Mouse (Mus musculus) forebrain, embryonic 14.5 days (tissue): ENCODE measurements around the gene Fam19a2. TPM values are rescaled to one million over a fixed set of nuclear protein-coding genes. Genes with fewer than 3 reads are reported as not detected.
A peak's percentile ranks its signal among the peaks of the same experiment; 100 is the strongest.

Source experiments
- ATAC-seq: fragments of 200-750 bp; cut with Nextera tagmentation; 2 replicates; pipeline ENCODE4 v1.8.0; 2017; ENCODE audit warnings: mild to moderate bottlenecking, moderate library complexity
- DNase-seq: peaks from one replicate; pipeline ENCODE4 v3.0.0-alpha.2; 2015; ENCODE audit warnings: low spot score
- H3K27ac ChIP-seq: fragments of 300-500 bp; sonication (generic); 2 replicates; pipeline ENCODE4 v1.5.1; 2014; ENCODE audit warnings: low read depth, mild to moderate bottlenecking, control low read depth, low read length, moderate library complexity
- H3K27me3 ChIP-seq: fragments of 300-500 bp; sonication (generic); replicated peaks from 2 replicates; pipeline ENCODE4 v1.6.1; 2014; ENCODE audit warnings: low read length, control low read depth, mixed read lengths; ENCODE audit not compliant: control insufficient read depth, insufficient read depth
- H3K36me3 ChIP-seq: fragments of 300-500 bp; sonication (generic); 2 replicates; pipeline ENCODE4 v1.6.1; 2014; ENCODE audit warnings: low read length, control low read depth; ENCODE audit not compliant: control insufficient read depth, insufficient read depth
- H3K4me1 ChIP-seq: fragments of 300-500 bp; sonication (generic); 2 replicates; pipeline ENCODE4 v1.6.1; 2014; ENCODE audit warnings: antibody characterized with exemption, low read length, control low read depth; ENCODE audit not compliant: control insufficient read depth, insufficient read depth
- H3K4me2 ChIP-seq: fragments of 300-500 bp; sonication (generic); 2 replicates; pipeline ENCODE4 v1.6.1; 2014; ENCODE audit warnings: mild to moderate bottlenecking, control low read depth, low read length
- H3K4me3 ChIP-seq: fragments of 300-500 bp; sonication (generic); 2 replicates; pipeline ENCODE4 v1.5.1; 2014; ENCODE audit warnings: low read depth, low read length, control low read depth
- H3K9ac ChIP-seq: fragments of 300-500 bp; sonication (generic); 2 replicates; pipeline ENCODE4 v1.6.1; 2014; ENCODE audit warnings: mild to moderate bottlenecking, low read length, control low read depth, moderate library complexity
- H3K9me3 ChIP-seq: fragments of 300-500 bp; sonication (generic); replicated peaks from 2 replicates; pipeline ENCODE4 v1.6.1; 2016; ENCODE audit warnings: low read length, control low read depth, mixed read lengths; ENCODE audit not compliant: control insufficient read depth
- WGBS: fragments of 180-500 bp; shearing (Covaris S2); extraction: QIAGEN DNeasy Blood & Tissue Kit; methylation state at CpG from one replicate; pipeline ENCODE4 v1.1.7; 2014; 5-methylcytosine and 5-hydroxymethylcytosine counted together
- polyA plus RNA-seq: library from polyadenylated mRNA; unstranded; fragments of >200 nt; fragmentation: Nextera tagmentation; extraction: Ambion mirVana; gene quantifications from 2 replicates; pipeline ENCODE4 v1.2.1, GENCODE M21; 2014

Gene Fam19a2
- 21.4 and 31.4 TPM in 2 replicates for polyA plus RNA-seq

DNA sequence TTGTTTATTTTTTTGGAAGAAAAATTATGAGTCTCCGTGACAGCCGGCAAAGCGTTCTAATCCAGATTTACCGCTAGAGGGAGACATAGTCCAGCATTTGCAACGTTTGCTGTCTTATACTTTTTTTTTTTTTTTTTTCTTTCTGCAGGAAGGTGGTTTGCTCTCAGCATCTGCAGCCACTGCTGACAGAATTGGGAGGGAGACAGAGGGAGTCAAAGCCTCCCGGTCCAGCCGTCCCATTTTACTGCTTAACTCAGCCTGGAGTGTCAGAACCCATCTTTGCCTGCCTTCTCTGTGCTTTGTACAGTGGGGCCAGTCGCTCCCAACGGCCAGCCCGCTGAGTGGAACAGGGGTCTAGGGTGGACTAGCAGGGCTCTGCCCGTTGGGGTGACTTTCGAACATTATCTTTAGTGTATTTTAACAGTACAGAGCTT lies at the start of gene Fam19a2:
Gene Fam19a2, plus strand, starts transcription at position 121 of the 434 bp plus-strand sequence.
- Histone ChIP-seq H3K4me3 (peak within 1 kb of the TSS; percentile 62), H3K27ac (peak within 1 kb of the TSS; percentile 44; the same call in 1 of the 2 replicates), H3K4me2 (peak within 1 kb of the TSS; percentile 93), H3K9me3 (no peaks in the 10 kb centered on the region), H3K36me3 (no peaks in the 10 kb centered on the region), H3K4me1 (no peaks in the 10 kb centered on the region), H3K9ac (peak within 1 kb of the TSS; percentile 72), H3K27me3 (no peaks in the 10 kb centered on the region)
- 2% methylated on average over 12 of the region's 12 CpGs for WGBS
- peak; percentile 93 for DNase-seq
- peak; percentile 49 for ATAC-seq

- no peak for DNase-seq
- Histone ChIP-seq H3K27me3 (no peaks in the 10 kb centered on the region), H3K4me3 (no peak overlapping the region), H3K4me1 (no peaks in the 10 kb centered on the region), H3K9me3 (peaks cover 2% of the 10 kb centered on the region; the same call in 1 of the 2 replicates), H3K9ac (no peak overlapping the region), H3K27ac (no peak overlapping the region), H3K4me2 (no peak overlapping the region), H3K36me3 (no peaks in the 10 kb centered on the region)
- no peak for ATAC-seq
- 95% methylated on average over 5 of the region's 5 CpGs for WGBS
These were observed 41.0 kb upstream of the Fam19a2 start for GRCm38 (mm10) chr10:123222785-123223184.

GRCm38 (mm10) chr10:123229420-123229819 lies 34.4 kb upstream of the Fam19a2 start:
- DNase-seq = no peak
- Histone ChIP-seq H3K36me3 (no peaks in the 10 kb centered on the region), H3K27ac (no peak overlapping the region), H3K4me2 (no peak overlapping the region), H3K4me3 (no peak overlapping the region), H3K27me3 (no peaks in the 10 kb centered on the region), H3K9me3 (peaks cover 2% of the 10 kb centered on the region; the same call in 1 of the 2 replicates), H3K9ac (no peak overlapping the region), H3K4me1 (no peaks in the 10 kb centered on the region)
- WGBS = 86% methylated on average over 5 of the region's 5 CpGs
- no peak for ATAC-seq

DNA sequence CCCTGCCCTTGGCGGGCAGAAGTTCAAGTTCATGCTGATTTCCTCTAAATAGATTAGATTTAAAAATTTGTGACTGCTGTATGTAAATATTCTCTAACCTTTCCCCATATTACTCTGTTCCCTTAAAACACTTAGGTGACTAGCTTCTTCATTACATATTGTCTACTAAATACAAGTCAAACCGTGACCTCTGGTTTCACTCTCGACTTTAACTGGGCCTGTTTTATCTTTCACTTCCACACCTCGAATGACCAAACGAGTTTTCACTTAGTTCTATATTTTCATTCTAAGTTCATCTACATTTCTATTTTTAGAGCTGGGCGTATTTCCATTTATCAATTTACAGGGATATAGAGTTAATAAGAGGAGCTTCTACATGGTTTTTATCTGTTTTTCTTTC lies 15.7 kb upstream of the Fam19a2 start:
- DNase-seq = no peak
- Histone ChIP-seq H3K27ac (no peak overlapping the region), H3K27me3 (no peaks in the 10 kb centered on the region), H3K4me1 (no peaks in the 10 kb centered on the region), H3K36me3 (no peaks in the 10 kb centered on the region), H3K9me3 (no peaks in the 10 kb centered on the region), H3K4me3 (no peak overlapping the region), H3K9ac (no peak overlapping the region), H3K4me2 (no peak overlapping the region)
- no peak for ATAC-seq
- 88% methylated on average over 6 of the region's 6 CpGs for WGBS

- ATAC-seq (no peak), DNase-seq (no peak)
- no peaks in the 10 kb centered on the region for H3K9me3 ChIP-seq
- H3K4me2 ChIP-seq = no peak overlapping the region
- no peaks in the 10 kb centered on the region for H3K27me3 ChIP-seq
- H3K27ac ChIP-seq = no peak overlapping the region
- 88% methylated on average over 9 of the region's 9 CpGs for WGBS
- H3K9ac ChIP-seq = no peak overlapping the region
- H3K36me3 ChIP-seq = no peaks in the 10 kb centered on the region
- H3K4me3 ChIP-seq = no peak overlapping the region
- H3K4me1 ChIP-seq = no peaks in the 10 kb centered on the region
These were observed 11.9 kb upstream of the Fam19a2 start for GRCm38 (mm10) chr10:123251904-123252303.

- no peaks in the 10 kb centered on the region for H3K4me1 ChIP-seq
- H3K4me2 ChIP-seq = no peak overlapping the region
- no peak overlapping the region for H3K4me3 ChIP-seq
- no peaks in the 10 kb centered on the region for H3K27me3 ChIP-seq
- peak; percentile 78 for DNase-seq
- H3K27ac ChIP-seq = no peak overlapping the region
- no peak overlapping the region for H3K9ac ChIP-seq
- ATAC-seq = peak; percentile 55; the same call in 1 of the 2 replicates
- 40% methylated on average over 5 of the region's 5 CpGs for WGBS
- H3K9me3 ChIP-seq = no peaks in the 10 kb centered on the region
- no peaks in the 10 kb centered on the region for H3K36me3 ChIP-seq
These were observed 9.5 kb upstream of the Fam19a2 start for GRCm38 (mm10) chr10:123254299-123254698.

GRCm38 (mm10) chr10:123255674-123256348 lies 8.0 kb upstream of the Fam19a2 start:
- no peak overlapping the region for H3K9ac ChIP-seq
- no peak overlapping the region for H3K27ac ChIP-seq
- ATAC-seq (no peak), DNase-seq (no peak)
- H3K4me1 ChIP-seq = no peaks in the 10 kb centered on the region
- H3K4me2 ChIP-seq = no peak overlapping the region
- H3K4me3 ChIP-seq = no peak overlapping the region
- no peaks in the 10 kb centered on the region for H3K36me3 ChIP-seq
- WGBS = 82% methylated on average over 7 of the region's 7 CpGs
- H3K27me3 ChIP-seq = no peaks in the 10 kb centered on the region
- no peaks in the 10 kb centered on the region for H3K9me3 ChIP-seq

DNA sequence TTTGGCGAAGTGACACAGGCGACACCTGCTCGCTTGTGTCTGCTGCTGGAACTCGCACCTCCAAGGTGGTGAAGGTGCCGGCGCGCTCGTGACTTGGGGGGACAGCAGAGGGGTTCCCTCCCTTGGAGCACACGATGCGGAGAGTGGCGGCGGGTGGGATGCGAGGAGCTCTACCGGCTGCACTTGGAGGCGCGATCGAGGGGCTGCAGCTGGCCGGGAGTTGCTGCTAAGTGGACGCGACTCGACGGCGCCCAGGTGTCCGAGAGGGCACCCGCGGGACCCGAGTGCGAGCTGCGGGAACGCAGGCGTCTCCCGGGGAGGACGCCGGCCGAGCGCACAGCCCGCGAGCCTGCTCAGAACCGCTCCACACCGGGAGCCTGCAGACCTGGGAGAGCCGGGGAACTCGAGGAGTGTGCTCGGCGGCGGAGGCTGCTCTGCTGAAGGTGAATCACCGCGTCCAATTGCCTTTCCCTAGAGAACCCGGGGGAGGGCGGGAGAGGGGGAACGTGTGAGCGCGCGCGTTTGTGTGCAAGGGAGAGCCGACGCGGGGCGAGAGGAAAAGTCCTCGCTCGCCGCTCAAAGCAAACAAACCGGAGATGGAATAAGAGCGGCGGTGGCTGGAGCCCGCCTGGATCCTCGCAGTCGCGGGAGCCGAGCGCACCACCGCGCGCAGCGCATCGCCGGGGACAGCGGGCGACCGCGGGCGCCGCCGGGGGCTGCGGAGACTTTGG lies 830 bp downstream of the Fam19a2 start:
- H3K9ac ChIP-seq = peak overlapping the region; percentile 72
- H3K9me3 ChIP-seq = no peaks in the 10 kb centered on the region
- peak overlapping the region; percentile 93 for H3K4me2 ChIP-seq
- no peaks in the 10 kb centered on the region for H3K4me1 ChIP-seq
- no peaks in the 10 kb centered on the region for H3K27me3 ChIP-seq
- DNase-seq (peak; percentile 74), ATAC-seq (peak; percentile 75)
- WGBS = under 1% methylated on average over 80 of the region's 84 CpGs
- H3K36me3 ChIP-seq = no peaks in the 10 kb centered on the region
- H3K27ac ChIP-seq = peak overlapping the region; percentile 44; the same call in 1 of the 2 replicates
- peak overlapping the region; percentile 62 for H3K4me3 ChIP-seq
